Mouse (Mus musculus) liver, embryonic 14.5 days (tissue): ENCODE results near the gene Gpr89.

Experiments used
- CTCF ChIP-seq: IDR thresholded peaks from 2 replicates; pipeline ENCODE4 v1.5.1; 2016; ENCODE audit warnings: antibody characterized with exemption, low read depth, control low read depth
- EP300 ChIP-seq: IDR thresholded peaks from 2 replicates; pipeline ENCODE4 v1.6.1; 2016; ENCODE audit warnings: antibody characterized with exemption, low read depth

DNA sequence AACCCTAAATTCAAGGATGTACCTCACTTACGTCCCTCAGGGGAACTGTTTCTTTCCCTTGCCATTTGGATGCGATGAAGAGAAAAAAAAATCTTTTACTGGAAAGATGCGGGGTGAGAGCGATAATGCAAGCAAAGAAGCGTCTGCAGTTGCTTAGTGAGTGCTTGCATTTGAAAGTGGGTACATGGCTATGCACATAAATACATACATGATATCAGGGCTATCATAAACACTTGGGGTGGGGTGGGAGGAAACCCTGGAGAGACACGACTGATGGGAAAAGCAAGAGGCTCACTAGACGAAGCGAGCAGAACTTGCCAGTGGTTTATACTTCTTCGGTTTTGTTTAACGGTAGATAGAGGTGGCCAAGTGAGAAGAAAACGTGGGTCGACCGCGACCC, 753 bp downstream of the Gpr89 start, which contains the start of gene Gja5:
- TF ChIP-seq EP300 (no peak), CTCF (no peak)
